Mouse (Mus musculus) CH12.LX (cell line): ENCODE measurements around the gene Larp1. TPM values are rescaled to one million over a fixed set of nuclear protein-coding genes. Genes with fewer than 3 reads are reported as not detected.

Experiments used
- DNase-seq: peaks from one replicate; pipeline ENCODE4 v3.0.0-alpha.2; 2013; ENCODE audit errors: extremely low read depth
- H3K27ac ChIP-seq: 2 replicates; pipeline ENCODE4 v1.5.1; 2012; ENCODE audit warnings: low read depth, mild to moderate bottlenecking, control low read depth, moderate library complexity; ENCODE audit not compliant: insufficient read depth
- H3K27me3 ChIP-seq: replicated peaks from 2 replicates; pipeline ENCODE3; 2012; ENCODE audit warnings: inconsistent platforms
- H3K36me3 ChIP-seq, 2 experiments: replicated peaks in 1 of 2; 2 replicates each; pipeline versions ENCODE3 to v1.6.1; 2012; ENCODE audit warnings: inconsistent platforms in 1 of 2, low read length in 1 of 2, mild to moderate bottlenecking in 1 of 2, mixed read lengths in 1 of 2, moderate library complexity in 1 of 2; ENCODE audit not compliant: control insufficient read depth in 1 of 2, insufficient read depth in 1 of 2
- H3K4me1 ChIP-seq, 2 experiments: 2 replicates each; pipeline ENCODE4 v1.6.1; 2012; ENCODE audit warnings: inconsistent platforms in 1 of 2, moderate library complexity in 1 of 2; ENCODE audit not compliant: insufficient read depth in 2 of 2, control insufficient read depth in 1 of 2
- H3K4me2 ChIP-seq: 2 replicates; pipeline ENCODE4 v1.6.1; 2012; ENCODE audit warnings: low read depth, mild to moderate bottlenecking, control low read depth; ENCODE audit not compliant: poor library complexity, insufficient read depth, severe bottlenecking
- H3K4me3 ChIP-seq, 3 experiments: fragments of 150-350 bp in 1 of 3; sonication (generic) in 1 of 3; replicated peaks in 1 of 3; 2 replicates each; pipeline versions ENCODE3 to v1.5.1; 2011 to 2012; ENCODE audit warnings: low read depth in 2 of 3, low read length in 2 of 3, mild to moderate bottlenecking in 2 of 3, moderate library complexity in 2 of 3, control low read depth in 1 of 3, improper control_type of control experiment in 1 of 3, inconsistent platforms in 1 of 3, mixed read lengths in 1 of 3; ENCODE audit not compliant: poor library complexity in 1 of 3
- H3K79me2 ChIP-seq: replicated peaks from 2 replicates; pipeline ENCODE4 v1.6.1; 2012; ENCODE audit warnings: mild to moderate bottlenecking, moderate library complexity; ENCODE audit not compliant: control insufficient read depth, poor library complexity, insufficient read depth, severe bottlenecking; ENCODE audit errors: extremely low read depth
- H3K9ac ChIP-seq: 2 replicates; pipeline ENCODE4 v1.6.1; 2012; ENCODE audit warnings: low read depth, mild to moderate bottlenecking, control low read depth, moderate library complexity; ENCODE audit not compliant: insufficient read depth
- H3K9me3 ChIP-seq: replicated peaks from 2 replicates; pipeline ENCODE3; 2012; ENCODE audit warnings: low read length, inconsistent platforms, mixed read lengths
- BHLHE40 ChIP-seq: IDR thresholded peaks from 2 replicates; pipeline ENCODE4 v1.6.1; 2011; ENCODE audit warnings: mild to moderate bottlenecking, low read depth, low read length, improper control_type of control experiment
- CHD1 ChIP-seq: IDR thresholded peaks from 2 replicates; pipeline ENCODE4 v1.6.1; 2012; ENCODE audit warnings: low read depth, low read length, improper control_type of control experiment, inconsistent platforms
- CHD2 ChIP-seq: IDR thresholded peaks from 2 replicates; pipeline ENCODE4 v1.6.1; 2011; ENCODE audit warnings: low read length, improper control_type of control experiment
- E2F4 ChIP-seq: IDR thresholded peaks from 2 replicates; pipeline ENCODE4 v1.6.1; 2011; ENCODE audit warnings: low read depth, low read length, improper control_type of control experiment; ENCODE audit not compliant: insufficient replicate concordance
- EP300 ChIP-seq: IDR thresholded peaks from 2 replicates; pipeline ENCODE4 v1.6.1; 2011; ENCODE audit warnings: low read length, improper control_type of control experiment
- GABPA ChIP-seq: IDR thresholded peaks from 2 replicates; pipeline ENCODE4 v1.6.1; 2012; ENCODE audit warnings: low read depth, low read length, improper control_type of control experiment, inconsistent platforms; ENCODE audit not compliant: insufficient replicate concordance
- IRF4 ChIP-seq: IDR thresholded peaks from 2 replicates; pipeline ENCODE4 v1.6.1; 2014; ENCODE audit warnings: low read depth, mild to moderate bottlenecking, inconsistent platforms, low read length, improper control_type of control experiment
- JUN ChIP-seq: IDR thresholded peaks from 2 replicates; pipeline ENCODE4 v1.6.1; 2011; ENCODE audit warnings: low read depth, mild to moderate bottlenecking, low read length, improper control_type of control experiment, moderate library complexity; ENCODE audit not compliant: insufficient read depth
- JUND ChIP-seq: conservative IDR thresholded peaks from 2 replicates; pipeline ENCODE4 v1.6.1; 2011; ENCODE audit warnings: low read depth, low read length, improper control_type of control experiment
- MAFK ChIP-seq: IDR thresholded peaks from 2 replicates; pipeline ENCODE4 v1.6.1; 2011; ENCODE audit warnings: low read length, improper control_type of control experiment; ENCODE audit not compliant: insufficient replicate concordance
- MAX ChIP-seq: IDR thresholded peaks from 2 replicates; pipeline ENCODE4 v1.6.1; 2011; ENCODE audit warnings: low read length, improper control_type of control experiment
- MXI1 ChIP-seq: IDR thresholded peaks from 2 replicates; pipeline ENCODE4 v1.6.1; 2011; ENCODE audit warnings: mild to moderate bottlenecking, low read depth, low read length, improper control_type of control experiment
- MYC ChIP-seq: IDR thresholded peaks from 2 replicates; pipeline ENCODE4 v1.6.1; 2011; ENCODE audit warnings: low read depth, mild to moderate bottlenecking, improper control_type of control experiment, low read length
- NRF1 ChIP-seq: IDR thresholded peaks from 2 replicates; pipeline ENCODE4 v1.6.1; 2014; ENCODE audit warnings: low read depth, mild to moderate bottlenecking, inconsistent platforms, low read length, improper control_type of control experiment, moderate library complexity
- PAX5 ChIP-seq: IDR thresholded peaks from 2 replicates; pipeline ENCODE4 v1.6.1; 2012; ENCODE audit warnings: low read length, inconsistent platforms, mixed read lengths
- POLR2A ChIP-seq: IDR thresholded peaks from 2 replicates; pipeline ENCODE4 v1.6.1; 2011; ENCODE audit warnings: low read depth, mild to moderate bottlenecking, improper control_type of control experiment, low read length
- POLR2AphosphoS2 ChIP-seq: IDR thresholded peaks from 2 replicates; pipeline ENCODE4 v1.6.1; 2011; ENCODE audit warnings: low read depth, low read length, improper control_type of control experiment
- RAD21 ChIP-seq: IDR thresholded peaks from 2 replicates; pipeline ENCODE4 v1.6.1; 2011; ENCODE audit warnings: low read depth, mild to moderate bottlenecking, low read length, improper control_type of control experiment, moderate library complexity
- RCOR1 ChIP-seq: conservative IDR thresholded peaks from 2 replicates; pipeline ENCODE4 v1.6.1; 2012; ENCODE audit warnings: low read depth, mild to moderate bottlenecking, inconsistent platforms, low read length, improper control_type of control experiment
- SIN3A ChIP-seq: IDR thresholded peaks from 2 replicates; pipeline ENCODE4 v1.6.1; 2012; ENCODE audit warnings: low read length, improper control_type of control experiment, inconsistent platforms
- TBP ChIP-seq: conservative IDR thresholded peaks from 2 replicates; pipeline ENCODE4 v1.6.1; 2011; ENCODE audit warnings: low read depth, low read length, improper control_type of control experiment
- TCF12 ChIP-seq: IDR thresholded peaks from 2 replicates; pipeline ENCODE4 v1.6.1; 2014; ENCODE audit warnings: low read depth, mild to moderate bottlenecking, inconsistent platforms, low read length, improper control_type of control experiment
- USF1 ChIP-seq: IDR thresholded peaks from 2 replicates; pipeline ENCODE4 v1.6.1; 2014; ENCODE audit warnings: low read depth, mild to moderate bottlenecking, inconsistent platforms, low read length, improper control_type of control experiment
- USF2 ChIP-seq: conservative IDR thresholded peaks from 2 replicates; pipeline ENCODE4 v1.6.1; 2011; ENCODE audit warnings: low read depth, low read length, improper control_type of control experiment
- ZC3H11A ChIP-seq: IDR thresholded peaks from 2 replicates; pipeline ENCODE4 v1.6.1; 2012; ENCODE audit warnings: low read depth, mild to moderate bottlenecking, inconsistent platforms, low read length, improper control_type of control experiment
- ZMIZ1 ChIP-seq: IDR thresholded peaks from 2 replicates; pipeline ENCODE4 v1.6.1; 2012; ENCODE audit warnings: low read depth, mild to moderate bottlenecking, inconsistent platforms, low read length, improper control_type of control experiment
- ZNF384 ChIP-seq: IDR thresholded peaks from 2 replicates; pipeline ENCODE4 v1.6.1; 2012; ENCODE audit warnings: low read depth, low read length, improper control_type of control experiment, inconsistent platforms
- dilution Hi-C: fragments of 300-500 bp; cut with MboI; formaldehyde crosslinking; loops from 2 replicates; pipeline ENCODE4 v1.14.3; 2020; ENCODE audit warnings: low sequenced_read_pairs; ENCODE audit not compliant: extremely low pct_unique_long_range_greater_than_20kb, extremely low pct_ligation_motif_present
- in situ Hi-C: fragments of 300-500 bp; cut with MboI; formaldehyde crosslinking; loops from 3 replicates; pipeline ENCODE4 v1.14.3; 2019; ENCODE audit warnings: low sequenced_read_pairs, low pct_ligation_motif_present, low pct_unique_long_range_greater_than_20kb, mixed read lengths
- polyA plus RNA-seq: library from polyadenylated mRNA; unstranded; fragments of >175 nt; gene quantifications from 2 replicates; pipeline ENCODE4 v1.2.1, GENCODE M21; 2012; ENCODE audit warnings: low read depth; ENCODE audit not compliant: insufficient read length
- total RNA-seq, 2 experiments: library from RNA; depleted of rRNA; stranded (reverse); fragments of 300-350 nt in 1 of 2; fragments of >200 nt in 1 of 2; gene quantifications; 2 replicates each; pipeline ENCODE4 v1.2.3; 2012 to 2014

The Larp1 gene
- total and polyA plus RNA-seq, 3 experiments: 38.2 to 284 (median 94.1) TPM

DNA sequence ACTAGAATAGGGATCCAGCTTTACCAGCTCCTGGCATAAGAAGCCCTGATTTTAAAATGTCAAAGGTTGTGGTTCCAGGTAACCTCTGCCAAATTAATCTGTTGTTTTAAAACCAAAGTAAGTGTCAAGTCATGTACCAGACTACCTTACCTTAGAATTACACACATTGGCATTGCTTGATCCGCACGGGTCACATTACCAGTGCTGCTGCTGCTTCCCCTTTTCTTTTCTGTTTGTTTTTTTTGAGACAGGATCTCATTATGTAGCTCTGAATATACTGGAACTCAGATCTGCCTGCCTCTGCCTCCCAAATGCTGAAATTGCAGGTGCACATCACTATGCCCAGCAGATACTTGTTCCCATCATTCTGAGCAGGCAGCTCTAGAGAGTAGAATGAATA is 21.0 kb downstream of the Larp1 start:
- Histone ChIP-seq H3K27me3 (no peaks in the 10 kb centered on the region), H3K4me2 (0 out of 2 replicates have a peak overlapping the region, but pooled peaks have one; percentile 18), H3K9me3 (no peaks in the 10 kb centered on the region), H3K27ac (no peak overlapping the region), H3K9ac (no peak overlapping the region), H3K36me3 (peaks cover 2 to 75% of the 10 kb centered on the region in 2 experiments), H3K4me3 (no peak overlapping the region), H3K4me1 (peaks cover 50 to 97% of the 10 kb centered on the region in 2 experiments), H3K79me2 (peaks cover 100% of the 10 kb centered on the region)
- TF ChIP-seq USF1 (no peak), JUND (no peak), BHLHE40 (no peak), JUN (no peak), RCOR1 (no peak), POLR2A (no peak), E2F4 (no peak), SIN3A (no peak), MXI1 (no peak), PAX5 (no peak), MAX (no peak), RAD21 (no peak), IRF4 (no peak)
- in situ Hi-C loops (no loop called here), dilution Hi-C loops (no loop called here)
- no peak for DNase-seq

DNA sequence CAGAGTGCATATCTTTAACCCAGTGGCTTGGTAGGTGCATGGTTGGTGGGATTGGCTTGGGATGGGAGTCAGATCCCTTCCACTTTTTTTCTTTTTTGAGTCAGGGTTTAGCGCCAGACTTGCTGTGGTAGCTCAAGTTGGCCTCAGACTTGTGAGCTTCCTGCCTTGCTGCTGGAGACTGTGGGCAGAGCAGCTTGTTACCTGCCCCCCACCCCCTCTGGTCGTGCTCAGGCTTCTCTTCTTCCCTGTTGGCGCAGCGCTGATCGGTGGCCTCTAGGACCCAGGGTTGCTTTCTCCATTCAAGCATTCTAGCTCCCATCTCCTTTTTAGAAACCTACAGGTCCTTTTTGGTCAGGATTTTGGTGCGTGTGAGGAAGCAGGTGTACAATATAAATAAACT is 22.3 kb downstream of the Larp1 start:
- Histone ChIP-seq H3K9ac (no peak overlapping the region), H3K27ac (no peak overlapping the region), H3K4me2 (0 out of 2 replicates have a peak overlapping the region, but pooled peaks have one; percentile 1), H3K4me1 (peaks cover 44 to 96% of the 10 kb centered on the region in 2 experiments), H3K36me3 (peaks cover 2 to 75% of the 10 kb centered on the region in 2 experiments), H3K79me2 (peaks cover 100% of the 10 kb centered on the region), H3K9me3 (no peaks in the 10 kb centered on the region), H3K27me3 (no peaks in the 10 kb centered on the region), H3K4me3 (no peak overlapping the region)
- no peak for TF ChIP-seq CHD2
- no peak for TF ChIP-seq POLR2AphosphoS2
- no peak for DNase-seq
- in situ Hi-C loops (no loop called here), dilution Hi-C loops (no loop called here)

DNA sequence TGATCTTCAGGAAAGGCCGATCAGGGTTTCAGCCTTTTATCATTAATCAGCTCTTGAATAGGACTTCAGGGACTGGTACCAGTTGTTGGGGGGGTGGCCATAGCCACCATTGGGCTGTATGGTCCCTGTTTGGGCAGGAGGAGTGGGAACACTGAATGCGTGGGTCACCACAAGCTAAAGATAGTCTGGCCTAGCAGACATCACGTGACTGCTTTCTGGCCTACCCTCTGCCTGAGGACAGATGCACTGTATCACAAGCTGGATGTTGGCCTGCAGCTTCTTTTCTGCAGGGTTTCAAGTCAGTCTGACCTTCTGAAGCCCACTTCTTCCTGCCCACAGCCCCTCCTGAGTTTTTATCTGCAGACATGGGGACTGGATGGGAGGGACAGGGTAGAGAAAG is 24.8 kb downstream of the Larp1 start:
- DNase-seq: no peak
- Histone ChIP-seq H3K4me3 (no peak overlapping the region), H3K27me3 (no peaks in the 10 kb centered on the region), H3K36me3 (peaks cover under 1 to 70% of the 10 kb centered on the region in 2 experiments), H3K79me2 (peaks cover 98% of the 10 kb centered on the region), H3K4me1 (peaks cover 40 to 93% of the 10 kb centered on the region in 2 experiments), H3K9me3 (no peaks in the 10 kb centered on the region), H3K4me2 (peak overlapping the region; percentile 10; the same call in 1 of the 2 replicates), H3K27ac (no peak overlapping the region), H3K9ac (no peak overlapping the region)
- dilution Hi-C loops: no loop called here
- in situ Hi-C loops: no loop called here
- TF ChIP-seq TBP: no peak
- TF ChIP-seq RCOR1: no peak
- TF ChIP-seq NRF1: no peak
- TF ChIP-seq USF2: peak; percentile 78
- TF ChIP-seq ZMIZ1: peak; percentile 46; the same call in 1 of the 2 replicates
- no peak for TF ChIP-seq SIN3A
- TF ChIP-seq GABPA: no peak
- TF ChIP-seq CHD1: no peak
- no peak for TF ChIP-seq RAD21
- TF ChIP-seq BHLHE40: peak; percentile 79
- no peak for TF ChIP-seq JUN
- TF ChIP-seq ZNF384: no peak
- no peak for TF ChIP-seq MYC
- no peak for TF ChIP-seq ZC3H11A
- TF ChIP-seq EP300: no peak
- TF ChIP-seq TCF12: no peak
- TF ChIP-seq MAFK: no peak
- TF ChIP-seq IRF4: no peak
